Mouse (Mus musculus) stomach, embryonic 14.5 days (tissue): ENCODE results near the gene Nt5m. TPM values are rescaled to one million over a fixed set of nuclear protein-coding genes. Genes with fewer than 3 reads are reported as not detected.
A peak's percentile ranks its signal among the peaks of the same experiment; 100 is the strongest.

Experiments used
- ATAC-seq: fragments of 200-750 bp; cut with Nextera tagmentation; 2 replicates; pipeline ENCODE4 v1.8.0; 2017; ENCODE audit warnings: low read depth, moderate TSS enrichment; ENCODE audit not compliant: insufficient number of reproducible peaks, insufficient read depth, low FRiP score
- H3K27ac ChIP-seq: fragments of 300-500 bp; sonication (generic); 2 replicates; pipeline ENCODE4 v1.5.1; 2014; ENCODE audit warnings: mild to moderate bottlenecking, low read length, moderate library complexity, mixed read lengths
- H3K27me3 ChIP-seq: fragments of 300-500 bp; sonication (generic); 2 replicates; pipeline ENCODE4 v1.6.1; 2014; ENCODE audit warnings: low read length, control low read depth, mixed read lengths; ENCODE audit not compliant: control insufficient read depth, insufficient read depth
- H3K36me3 ChIP-seq: fragments of 300-500 bp; sonication (generic); 2 replicates; pipeline ENCODE4 v1.6.1; 2014; ENCODE audit warnings: mild to moderate bottlenecking, control low read depth, low read length, moderate library complexity, mixed read lengths; ENCODE audit not compliant: control insufficient read depth, insufficient read depth
- H3K4me1 ChIP-seq: fragments of 300-500 bp; sonication (generic); 2 replicates; pipeline ENCODE4 v1.6.1; 2014; ENCODE audit warnings: low read length, control low read depth, mixed read lengths; ENCODE audit not compliant: control insufficient read depth, insufficient read depth
- H3K4me2 ChIP-seq: fragments of 300-500 bp; sonication (generic); replicated peaks from 2 replicates; pipeline ENCODE4 v1.6.1; 2014; ENCODE audit warnings: low read depth, low read length, control low read depth
- H3K4me3 ChIP-seq: fragments of 300-500 bp; sonication (generic); 2 replicates; pipeline ENCODE4 v1.5.1; 2014; ENCODE audit warnings: low read depth, low read length, control low read depth
- H3K9ac ChIP-seq: fragments of 300-500 bp; sonication (generic); replicated peaks from 2 replicates; pipeline ENCODE4 v1.6.1; 2014; ENCODE audit warnings: low read depth, mild to moderate bottlenecking, control low read depth, low read length, moderate library complexity, mixed read lengths
- H3K9me3 ChIP-seq: fragments of 300-500 bp; sonication (generic); 2 replicates; pipeline ENCODE4 v1.6.1; 2016; ENCODE audit warnings: low read depth, low read length, control low read depth; ENCODE audit not compliant: control insufficient read depth
- WGBS: fragments of 180-500 bp; shearing (Covaris S2); extraction: QIAGEN DNeasy Blood & Tissue Kit; methylation state at CpG from one replicate; pipeline ENCODE4 v1.1.7; 2014; 5-methylcytosine and 5-hydroxymethylcytosine counted together
- polyA plus RNA-seq: library from polyadenylated mRNA; unstranded; fragments of >200 nt; fragmentation: Nextera tagmentation; extraction: Ambion mirVana; gene quantifications from 2 replicates; pipeline ENCODE4 v1.2.1, GENCODE M21; 2014

Gene Nt5m
- polyA plus RNA-seq, 1 experiment from 2014 or later = 36.6 TPM

GRCm38 (mm10) chr11:59886952-59887351 lies 47.7 kb downstream of the Nt5m start:
- Histone ChIP-seq H3K27me3 (no peaks in the 10 kb centered on the region), H3K4me1 (no peaks in the 10 kb centered on the region), H3K27ac (no peak overlapping the region), H3K9ac (no peak overlapping the region), H3K9me3 (no peaks in the 10 kb centered on the region), H3K36me3 (no peaks in the 10 kb centered on the region), H3K4me2 (no peak overlapping the region), H3K4me3 (no peak overlapping the region)
- WGBS = 72% methylated on average over 1 of the region's 1 CpGs
- no peak for ATAC-seq

GRCm38 (mm10) chr11:59888151-59888550 lies 48.9 kb downstream of the Nt5m start:
- no peak for ATAC-seq
- no peak overlapping the region for H3K4me3 ChIP-seq
- H3K9me3 ChIP-seq = no peaks in the 10 kb centered on the region
- H3K27ac ChIP-seq = no peak overlapping the region
- no peaks in the 10 kb centered on the region for H3K27me3 ChIP-seq
- WGBS = 77% methylated on average over 5 of the region's 5 CpGs
- H3K9ac ChIP-seq = no peak overlapping the region
- no peaks in the 10 kb centered on the region for H3K36me3 ChIP-seq
- H3K4me2 ChIP-seq = no peak overlapping the region
- no peaks in the 10 kb centered on the region for H3K4me1 ChIP-seq

GRCm38 (mm10) chr11:59891854-59892253 lies 52.6 kb downstream of the Nt5m start:
- no peak overlapping the region for H3K4me2 ChIP-seq
- no peaks in the 10 kb centered on the region for H3K27me3 ChIP-seq
- H3K36me3 ChIP-seq = no peaks in the 10 kb centered on the region
- H3K4me1 ChIP-seq = peaks cover 5% of the 10 kb centered on the region; the same call in 1 of the 2 replicates
- no peak for ATAC-seq
- no peak overlapping the region for H3K9ac ChIP-seq
- no peak overlapping the region for H3K4me3 ChIP-seq
- H3K9me3 ChIP-seq = no peaks in the 10 kb centered on the region
- WGBS = 72% methylated on average over 6 of the region's 6 CpGs
- H3K27ac ChIP-seq = no peak overlapping the region

DNA sequence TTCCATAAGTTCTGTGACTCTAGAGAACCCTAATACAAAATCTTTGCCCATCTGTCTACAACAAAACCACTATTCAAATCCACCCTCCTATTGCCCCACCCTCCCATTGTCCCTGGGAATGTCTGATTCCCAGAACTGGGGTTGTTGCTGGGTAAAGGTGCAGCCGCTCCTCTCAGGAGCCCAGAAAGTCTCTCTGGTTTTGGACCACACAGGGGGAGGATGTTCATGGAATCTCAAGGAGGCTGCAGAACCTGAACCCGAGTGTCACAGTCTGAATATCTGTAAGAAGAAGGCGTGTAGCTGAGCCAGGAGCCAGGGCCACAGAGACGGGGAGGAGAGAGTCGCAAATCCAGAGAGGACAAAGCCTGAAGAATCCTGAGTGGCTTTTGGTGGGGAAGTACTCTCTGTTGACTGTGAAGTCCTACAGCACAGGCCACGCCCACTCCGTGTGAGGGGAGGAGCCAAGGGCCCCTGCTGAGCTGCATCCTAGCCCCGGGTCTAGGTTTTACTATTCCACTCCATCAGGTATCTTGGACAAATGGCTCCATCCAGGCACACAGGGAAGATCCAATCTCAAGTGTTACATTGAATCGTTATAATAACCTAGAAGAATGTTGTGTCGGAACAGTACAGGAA lies 54.0 kb downstream of the Nt5m start:
- no peak overlapping the region for H3K4me2 ChIP-seq
- ATAC-seq = no peak

DNA sequence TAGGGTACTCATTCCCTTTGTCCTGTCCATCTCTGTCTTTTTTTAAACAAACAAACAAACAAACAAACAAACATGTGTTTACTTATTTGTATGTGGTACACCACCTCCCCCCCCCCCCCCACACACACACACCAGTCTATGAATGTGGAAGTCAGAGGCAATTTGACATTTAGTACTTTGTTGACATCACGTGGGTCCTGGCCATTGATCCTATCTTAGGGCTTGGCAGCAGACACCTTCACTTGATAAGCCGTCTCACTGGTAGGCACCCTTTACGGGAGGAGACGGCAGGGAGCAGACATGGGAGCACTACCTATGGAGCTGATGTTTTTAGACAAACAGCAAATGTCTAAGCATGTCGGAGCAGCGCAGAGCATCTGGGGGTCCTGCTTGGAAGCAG lies 55.7 kb downstream of the Nt5m start:
- H3K27me3 ChIP-seq = no peaks in the 10 kb centered on the region
- no peak overlapping the region for H3K4me2 ChIP-seq
- H3K9me3 ChIP-seq = no peaks in the 10 kb centered on the region
- H3K36me3 ChIP-seq = no peaks in the 10 kb centered on the region
- WGBS = 52% methylated on average over 6 of the region's 6 CpGs
- ATAC-seq = no peak
- peaks cover 11% of the 10 kb centered on the region; the same call in 1 of the 2 replicates for H3K4me1 ChIP-seq
- no peak overlapping the region for H3K4me3 ChIP-seq
- H3K9ac ChIP-seq = no peak overlapping the region
- H3K27ac ChIP-seq = no peak overlapping the region

More for the DNA sequence above, 54.0 kb downstream of the Nt5m start:
- Histone ChIP-seq H3K4me3 (no peak overlapping the region), H3K9ac (no peak overlapping the region), H3K36me3 (no peaks in the 10 kb centered on the region), H3K9me3 (no peaks in the 10 kb centered on the region), H3K27ac (no peak overlapping the region), H3K27me3 (no peaks in the 10 kb centered on the region), H3K4me1 (peaks cover 10% of the 10 kb centered on the region; the same call in 1 of the 2 replicates)
- 60% methylated on average over 10 of the region's 10 CpGs for WGBS

DNA sequence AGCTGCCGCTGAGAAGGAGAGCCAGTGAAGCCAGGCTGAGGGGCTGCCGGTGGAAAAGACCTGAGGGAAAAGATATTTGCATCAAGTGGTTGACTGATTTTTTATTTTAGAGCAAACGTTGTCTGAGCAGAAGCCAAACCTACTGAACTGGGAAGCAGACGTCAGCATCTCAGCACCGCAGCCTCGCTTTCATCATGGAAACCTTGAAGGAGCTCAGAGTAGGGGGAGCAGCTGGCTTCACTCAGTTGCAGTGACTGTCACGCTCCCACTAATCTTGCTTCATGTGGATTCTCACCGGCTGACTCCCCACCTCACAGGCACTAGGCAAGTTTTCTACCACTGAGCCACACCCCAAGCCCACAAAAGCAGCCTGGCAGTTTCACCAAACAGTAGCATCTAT lies 56.1 kb downstream of the Nt5m start:
- H3K4me2 ChIP-seq = no peak overlapping the region
- no peak overlapping the region for H3K27ac ChIP-seq
- no peak overlapping the region for H3K9ac ChIP-seq
- H3K36me3 ChIP-seq = no peaks in the 10 kb centered on the region
- no peaks in the 10 kb centered on the region for H3K9me3 ChIP-seq
- peaks cover 11% of the 10 kb centered on the region; the same call in 1 of the 2 replicates for H3K4me1 ChIP-seq
- 32% methylated on average over 8 of the region's 8 CpGs for WGBS
- peak; percentile 48; the same call in 1 of the 2 replicates for ATAC-seq
- no peaks in the 10 kb centered on the region for H3K27me3 ChIP-seq
- H3K4me3 ChIP-seq = no peak overlapping the region

- ATAC-seq = no peak
- no peak overlapping the region for H3K27ac ChIP-seq
- no peak overlapping the region for H3K4me3 ChIP-seq
- WGBS = 62% methylated on average over 11 of the region's 11 CpGs
- H3K9me3 ChIP-seq = no peaks in the 10 kb centered on the region
- no peak overlapping the region for H3K9ac ChIP-seq
- H3K27me3 ChIP-seq = no peaks in the 10 kb centered on the region
- no peak overlapping the region for H3K4me2 ChIP-seq
- H3K36me3 ChIP-seq = no peaks in the 10 kb centered on the region
- peaks cover 15% of the 10 kb centered on the region; the same call in 1 of the 2 replicates for H3K4me1 ChIP-seq
These were observed 58.8 kb downstream of the Nt5m start for GRCm38 (mm10) chr11:59897981-59898599.

DNA sequence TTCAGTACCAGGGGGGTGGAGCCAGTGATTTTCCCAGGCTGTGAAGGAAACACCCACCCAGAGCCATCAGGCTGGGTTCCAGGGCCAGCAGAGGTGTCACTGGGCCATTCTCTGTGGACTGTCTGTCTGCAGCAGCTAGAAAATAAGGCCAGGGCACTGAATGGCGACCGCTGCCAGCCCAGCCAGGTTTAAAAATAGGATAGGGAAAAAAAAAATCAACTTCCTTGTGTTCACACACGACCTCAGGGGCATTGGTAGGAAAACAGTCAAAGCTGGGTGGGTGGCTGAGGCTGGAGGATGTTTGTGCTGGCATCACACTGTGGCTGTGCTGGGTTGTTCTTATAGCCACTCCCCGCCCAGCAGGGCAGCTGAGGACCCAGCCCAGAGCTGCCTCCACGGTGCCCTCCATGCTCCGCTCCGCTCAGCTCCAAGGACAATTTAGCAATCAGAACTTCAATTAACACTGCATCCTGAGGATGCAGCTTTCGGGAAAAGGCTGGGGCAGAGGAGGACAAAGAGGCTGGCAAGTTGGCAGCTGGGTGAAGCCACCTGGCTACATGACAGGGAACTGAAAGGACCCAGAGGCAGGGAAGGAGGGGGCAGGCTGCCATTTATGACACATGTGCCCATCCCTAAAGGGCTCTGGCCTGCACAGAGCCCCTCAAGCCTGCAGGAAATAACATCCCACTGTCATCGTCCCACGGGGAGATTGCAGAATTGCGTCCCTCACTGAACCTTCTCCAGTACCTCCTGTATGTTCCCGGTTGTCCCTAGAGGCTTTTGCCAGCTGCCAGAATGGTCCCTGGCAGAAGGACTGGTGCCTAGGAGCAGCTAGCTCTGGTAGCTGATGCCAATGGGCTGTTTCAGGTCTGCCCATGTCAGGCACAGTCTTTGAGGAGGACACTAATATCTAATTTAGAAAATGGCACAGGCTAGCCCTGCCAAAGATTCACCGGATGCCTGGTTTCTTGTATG lies 60.8 kb downstream of the Nt5m start:
- Histone ChIP-seq H3K36me3 (no peaks in the 10 kb centered on the region), H3K9ac (no peak overlapping the region), H3K9me3 (no peaks in the 10 kb centered on the region), H3K4me1 (peaks cover 14% of the 10 kb centered on the region; the same call in 1 of the 2 replicates), H3K27me3 (no peaks in the 10 kb centered on the region), H3K4me3 (no peak overlapping the region), H3K27ac (no peak overlapping the region), H3K4me2 (no peak overlapping the region)
- ATAC-seq = no peak
- 60% methylated on average over 13 of the region's 13 CpGs for WGBS
